Mouse (Mus musculus): Measurements from ENCODE around the gene Sema3e.

DNA sequence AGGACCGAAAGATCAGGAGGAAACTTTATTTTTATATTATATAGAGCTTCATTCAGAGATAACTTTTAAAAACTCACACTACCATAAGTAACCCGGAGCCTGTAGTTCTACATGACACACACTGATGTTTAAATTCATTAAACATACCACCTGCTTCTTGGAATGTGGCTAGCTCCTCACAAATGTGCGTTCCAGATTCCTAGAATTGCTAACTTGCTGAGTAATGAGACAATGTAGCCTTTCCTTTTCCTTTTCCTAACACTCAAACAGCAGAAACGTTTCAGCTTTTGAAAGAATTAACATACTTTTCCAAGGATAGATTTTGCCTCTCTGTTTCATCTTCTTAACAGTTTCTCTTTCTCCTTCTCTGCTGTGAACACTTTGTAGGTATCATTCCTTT, 86.3 kb downstream of the Sema3e start:
- TF ChIP-seq CTCF (IDR thresholded peaks at IDR 0.05; ENCODE audit: extremely low read depth, insufficient read depth, low read length) (no peak), POLR2A (IDR thresholded peaks at IDR 0.05; ENCODE audit: extremely low read depth, insufficient read depth, low read length) (no peak)

Data from cortical plate, adult 2 months (tissue).